Mouse (Mus musculus) embryo, embryonic 9.5 days (tissue): ENCODE data around the gene Stxbp5l.
A peak's percentile ranks its signal among the peaks of the same experiment; 100 is the strongest.
"Not testable (repeated sequence)": the region's sequence is repeated elsewhere in the genome, so short reads cannot be mapped to it uniquely, and the experiment has no call there.

Source experiments
- DNase-seq: peaks from one replicate; pipeline ENCODE4 v3.0.0-alpha.2; 2017; ENCODE audit errors: extremely low spot score

Gene Stxbp5l

DNA sequence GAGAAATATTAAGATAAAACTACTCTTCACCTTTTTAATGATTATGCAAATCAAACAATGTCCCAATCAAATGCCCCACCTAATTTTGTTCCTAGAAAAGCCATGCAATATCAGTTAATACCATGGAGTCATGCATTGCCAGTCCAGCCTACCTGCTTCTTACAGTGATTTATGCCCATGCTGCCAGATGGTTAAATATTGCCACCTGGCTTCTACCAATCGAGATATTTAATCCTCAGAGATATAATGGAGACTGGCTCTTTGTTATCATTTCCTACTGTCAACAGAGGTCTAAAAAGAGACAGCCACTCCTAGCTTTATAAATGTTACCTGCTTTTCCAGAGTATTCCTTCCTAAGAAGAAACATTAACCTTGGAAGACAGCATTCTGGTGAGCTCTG is 104.6 kb downstream of the Stxbp5l start:
- no peak for DNase-seq

DNA sequence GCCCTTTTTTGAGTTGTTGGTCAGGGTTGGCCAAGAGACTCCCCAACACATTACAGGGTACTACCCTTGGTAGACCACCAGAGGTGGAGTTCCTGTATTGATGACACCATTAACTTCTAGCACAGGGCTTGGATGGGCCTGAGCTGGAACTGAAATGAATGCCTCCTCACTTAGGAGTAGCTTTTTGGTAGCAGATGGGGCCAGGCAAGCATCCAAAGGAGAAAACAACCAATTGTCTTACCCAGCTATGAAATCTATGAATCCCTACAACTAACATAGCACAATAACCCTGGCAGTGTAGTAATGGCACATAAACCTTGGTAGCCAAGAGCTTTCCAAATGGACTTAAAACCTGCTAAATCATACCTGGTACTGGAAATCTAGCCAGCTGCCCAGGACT is 111.1 kb downstream of the Stxbp5l start:
- no peak for DNase-seq

DNA sequence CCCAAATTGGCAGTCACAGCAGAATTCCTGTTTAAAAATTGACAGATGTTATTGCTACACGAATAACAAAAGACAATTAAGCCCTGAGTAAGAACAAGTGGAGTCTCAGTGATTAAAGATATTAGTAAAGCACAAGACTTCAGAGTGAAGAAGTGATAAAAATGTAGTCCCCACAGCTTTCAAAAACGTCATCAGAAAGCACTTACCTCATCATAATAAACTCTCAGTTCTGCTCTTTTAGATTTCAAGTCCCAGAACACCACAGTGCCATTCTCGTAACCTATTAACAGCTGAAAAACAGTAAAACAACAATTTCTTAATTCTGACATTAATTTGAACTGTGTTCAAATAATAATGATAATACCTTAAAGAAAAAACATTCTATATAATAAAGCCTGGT is 123.1 kb downstream of the Stxbp5l start:
- DNase-seq: no peak

DNA sequence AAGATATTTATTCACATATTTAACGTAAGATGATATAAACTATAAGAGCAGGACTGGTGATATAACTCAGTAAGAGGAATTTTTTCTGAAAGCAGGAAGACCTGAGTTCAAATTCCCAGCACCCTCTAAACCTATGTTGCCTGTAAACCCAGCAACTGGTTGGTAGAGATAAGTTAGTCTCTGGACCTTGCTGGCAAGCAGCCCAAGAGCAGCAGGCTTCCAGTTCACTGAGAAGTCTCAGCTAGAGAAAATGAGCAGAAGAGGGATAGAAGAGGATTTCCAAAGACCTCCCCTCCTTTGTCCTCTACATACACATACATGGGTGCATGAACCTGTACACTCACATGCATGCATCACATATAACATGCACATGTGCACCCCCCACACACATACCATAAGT is 165.6 kb downstream of the Stxbp5l start:
- no peak for DNase-seq

DNA sequence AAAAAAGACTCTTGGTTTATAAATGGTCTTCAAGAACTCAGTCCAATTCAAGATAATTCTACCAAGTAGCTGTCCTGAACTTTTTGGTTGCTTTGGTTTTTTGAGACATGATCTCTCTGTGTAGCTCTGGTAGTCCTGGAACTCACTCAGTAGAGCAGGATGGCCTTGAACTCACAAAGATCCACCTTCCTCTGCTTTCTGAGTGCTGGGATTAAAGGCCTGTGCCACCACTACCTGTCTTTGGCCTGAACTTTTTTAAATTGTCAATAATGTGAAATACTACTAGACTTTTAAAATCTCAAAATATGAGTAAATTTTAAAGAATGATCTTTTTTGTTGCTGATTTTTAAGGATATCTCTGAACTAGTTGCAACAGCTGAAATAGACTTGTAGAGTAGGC is 176.0 kb downstream of the Stxbp5l start:
- DNase-seq: no peak

DNA sequence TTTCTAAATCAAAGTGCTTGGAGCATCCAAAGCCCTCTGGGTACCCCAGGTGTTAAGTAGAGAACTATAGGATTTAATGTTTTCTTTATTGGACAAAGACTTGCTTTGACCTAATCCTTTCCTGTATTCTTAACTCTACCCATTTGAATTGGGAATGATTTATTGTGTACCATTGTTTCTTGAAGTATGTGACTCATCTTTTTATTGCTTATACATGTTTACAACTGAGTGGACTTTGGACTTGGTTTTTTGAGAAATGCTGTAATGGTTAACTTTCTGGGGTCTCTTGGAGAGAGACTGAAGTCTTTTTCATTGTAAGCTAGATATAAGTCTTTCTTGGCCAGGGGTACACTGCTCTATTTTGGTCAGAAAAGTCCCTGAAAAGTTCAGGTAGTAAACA is 190.6 kb downstream of the Stxbp5l start:
- DNase-seq: no peak

DNA sequence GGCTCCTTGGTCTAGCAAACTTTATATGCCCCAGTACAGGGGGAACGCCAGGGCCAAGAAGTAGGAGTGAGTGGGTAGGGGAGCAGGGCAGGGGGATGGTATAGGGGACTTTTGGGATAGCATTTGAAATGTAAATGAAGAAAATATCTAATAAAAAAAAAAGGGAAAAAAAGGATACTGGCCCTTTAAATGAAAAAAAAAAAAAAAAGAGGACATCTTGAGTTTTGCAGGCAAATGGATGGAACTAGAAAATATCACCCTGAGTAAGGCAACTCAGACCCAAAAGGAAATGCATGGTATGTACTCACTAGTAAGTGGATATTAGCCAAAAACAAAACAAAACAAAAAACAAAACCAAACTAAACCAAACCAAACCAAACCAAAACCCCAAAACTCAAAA is 259.6 kb downstream of the Stxbp5l start:
- DNase-seq: not testable (repeated sequence)

DNA sequence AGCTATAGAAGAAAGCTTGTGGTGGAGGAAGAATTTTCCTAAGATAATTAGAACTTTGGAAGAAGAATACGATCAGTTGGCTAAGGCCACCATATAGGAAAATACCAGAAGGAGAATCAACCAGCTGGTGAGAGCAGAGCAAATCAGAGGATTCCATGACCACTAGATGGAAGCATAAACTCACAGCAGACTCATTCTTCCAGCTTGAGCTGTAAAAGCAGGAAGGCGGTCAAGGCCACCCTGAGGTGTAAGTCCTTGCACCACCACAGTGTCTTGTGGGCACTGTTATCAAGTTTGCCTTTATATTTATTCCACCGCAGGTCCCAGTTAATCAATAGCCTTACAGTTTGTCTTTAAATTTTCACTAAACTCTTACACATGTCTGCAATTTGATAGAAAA is 275.5 kb downstream of the Stxbp5l start:
- peak; percentile 41 for DNase-seq

DNA sequence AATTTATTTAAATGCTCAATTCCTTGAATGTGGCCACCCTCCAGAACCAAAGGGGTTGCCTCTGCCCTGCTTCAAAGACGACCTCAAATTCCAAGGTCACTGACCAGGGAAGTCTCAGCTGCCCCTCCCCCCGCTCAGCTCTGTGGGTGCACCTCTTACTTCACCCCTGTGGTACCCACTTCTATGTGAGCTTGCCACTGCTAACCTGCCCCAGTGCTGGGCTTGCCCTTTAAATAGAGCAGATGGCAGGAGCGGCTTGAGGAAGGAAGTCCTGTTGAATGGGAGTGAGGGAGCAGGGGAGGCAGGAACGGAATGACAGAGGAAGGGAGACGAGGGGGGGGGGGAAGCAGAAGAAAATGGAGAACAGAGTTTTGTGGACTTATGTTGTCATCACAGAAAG is 276.0 kb downstream of the Stxbp5l start:
- DNase-seq: peak; percentile 4

DNA sequence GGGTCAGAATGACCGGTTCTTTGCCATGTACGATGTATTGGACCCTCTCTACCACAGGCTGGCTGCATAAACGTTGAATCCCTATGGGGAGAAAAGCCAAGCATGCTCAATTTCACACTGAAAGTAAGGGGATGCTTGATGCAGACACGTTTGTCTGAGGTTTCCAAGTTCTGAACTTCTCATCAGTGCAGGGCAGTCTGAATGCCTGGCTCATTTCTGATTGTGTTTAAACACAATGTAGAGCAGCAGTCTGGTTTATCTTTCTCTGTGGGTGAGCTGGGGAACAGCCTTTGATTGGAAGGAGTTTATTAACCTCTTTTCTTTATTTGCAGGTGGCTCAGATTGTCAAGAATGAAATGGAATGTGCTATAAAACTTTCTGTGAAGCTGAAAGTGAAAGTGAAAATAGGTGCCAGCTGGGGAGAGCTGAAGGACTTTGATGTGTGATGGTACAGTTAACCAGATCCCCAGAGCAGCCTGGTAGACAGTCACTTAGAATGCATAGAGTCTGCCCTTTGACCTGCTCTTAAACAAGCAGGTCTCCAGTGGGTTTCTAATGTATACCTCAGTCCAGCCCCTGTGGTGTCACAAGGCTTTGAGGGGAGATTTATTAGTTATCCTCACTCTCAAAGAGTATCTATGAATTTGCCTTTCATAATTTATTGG is 290.5 kb downstream of the Stxbp5l start:
- DNase-seq: no peak

DNA sequence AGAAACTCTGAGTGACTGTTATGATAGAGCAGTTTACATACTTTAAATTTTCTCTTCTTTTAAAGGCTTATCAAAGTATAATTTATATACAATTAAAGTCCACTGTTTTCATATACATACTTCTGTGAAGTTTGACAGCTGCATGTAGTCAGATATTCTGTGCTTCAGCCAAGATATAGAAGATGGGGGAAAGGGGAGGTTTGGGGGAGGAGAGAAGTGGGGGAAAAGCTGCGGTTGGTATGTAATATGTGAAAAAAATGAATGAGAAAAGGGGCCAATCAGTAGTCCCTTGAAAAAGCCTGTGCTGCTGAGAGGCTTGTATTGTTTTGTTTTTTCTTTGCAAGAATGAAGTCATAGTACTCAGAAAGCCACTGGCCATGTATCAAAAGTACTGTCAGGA is 295.1 kb downstream of the Stxbp5l start:
- DNase-seq: no peak

DNA sequence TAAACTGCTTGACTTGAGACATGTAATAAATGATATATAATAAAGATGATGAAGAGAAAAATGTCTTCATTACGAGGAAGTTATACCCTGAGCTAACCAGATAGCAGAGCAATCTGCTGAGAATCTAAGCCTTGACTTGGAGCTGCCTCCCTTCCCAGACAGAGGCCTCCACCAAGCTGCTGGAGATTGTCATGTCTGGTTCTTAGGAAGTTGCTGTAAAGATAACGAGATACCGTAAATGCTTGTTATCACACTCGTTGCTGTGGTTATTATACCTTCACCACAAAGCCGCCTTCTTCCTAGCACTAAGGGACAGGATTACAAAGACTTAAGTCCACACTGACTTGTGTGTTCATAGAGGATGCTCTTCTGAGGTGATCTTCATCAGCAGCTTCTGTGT is 312.4 kb downstream of the Stxbp5l start:
- no peak for DNase-seq
